Mouse (Mus musculus) neutrophil, adult 5-6 weeks (primary cell): ENCODE data around the gene Dnah14. TPM values are rescaled to one million over a fixed set of nuclear protein-coding genes. Genes with fewer than 3 reads are reported as not detected.
A peak's percentile ranks its signal among the peaks of the same experiment; 100 is the strongest.
"Not testable (repeated sequence)": the region's sequence is repeated elsewhere in the genome, so short reads cannot be mapped to it uniquely, and the experiment has no call there.

Experiments
- ATAC-seq: fragments of 151-379, 151-347 bp; 2 replicates; pipeline ENCODE4 v1.8.0; 2017; ENCODE audit warnings: mild to moderate bottlenecking, moderate TSS enrichment; ENCODE audit not compliant: insufficient number of reproducible peaks, poor library complexity, low FRiP score, severe bottlenecking; ENCODE audit errors: extremely low read depth
- total RNA-seq: library from RNA; stranded (forward); fragments of 200-1000 nt; gene quantifications from 2 replicates; pipeline ENCODE4 v1.2.3, GENCODE M21; 2017

Gene Dnah14
- total RNA-seq, 1 experiment from 2014 or later, result 3.5 TPM

DNA sequence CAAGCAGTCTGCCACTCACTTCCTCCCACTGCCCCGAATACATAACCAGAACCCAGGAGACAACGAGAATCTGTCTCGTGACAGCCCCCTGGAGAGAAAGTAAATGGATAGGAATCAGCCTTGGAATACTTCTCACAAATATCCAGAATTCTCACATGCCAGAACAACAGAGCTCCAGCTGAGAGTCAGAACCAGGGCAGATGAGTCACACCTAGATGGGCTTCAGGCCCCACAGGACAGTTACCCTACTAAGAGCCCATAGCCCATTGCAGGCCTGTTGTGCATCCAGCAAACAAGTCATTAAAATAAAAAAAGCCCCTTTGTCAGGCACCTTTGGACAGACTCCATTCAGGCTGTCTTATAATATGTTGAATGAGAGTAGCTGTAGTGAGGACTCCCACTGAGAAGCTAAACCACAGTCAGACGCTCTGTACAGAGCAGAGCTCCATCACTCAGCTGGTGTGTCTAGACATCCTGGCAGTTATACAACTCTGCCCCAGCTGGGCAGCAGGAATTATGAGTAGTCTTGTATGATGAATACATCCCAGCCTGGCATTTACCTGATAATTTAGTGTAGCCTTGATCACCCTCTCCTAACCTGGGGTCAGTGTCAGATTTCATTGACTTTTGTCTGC is 166.0 kb downstream of the Dnah14 start:
- ATAC-seq, result no peak

DNA sequence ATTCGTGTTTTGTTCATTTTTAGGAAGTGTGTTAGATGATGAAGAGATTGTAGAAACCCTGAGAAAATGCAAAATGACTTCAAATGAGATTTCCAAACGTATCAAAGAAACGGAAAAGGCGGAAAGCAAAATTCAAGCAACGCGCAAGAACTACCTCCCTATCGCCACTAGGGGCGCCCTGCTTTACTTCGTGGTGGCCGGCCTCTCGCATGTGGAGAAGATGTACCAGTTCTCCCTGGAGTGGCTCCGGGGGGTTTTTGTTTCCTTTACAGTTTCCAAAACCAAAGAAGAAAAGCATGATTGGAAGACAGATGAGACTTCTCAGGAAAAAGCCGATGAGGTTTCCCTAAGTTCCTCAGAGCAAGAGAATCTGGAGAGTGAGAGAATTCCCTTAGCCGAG is 193.0 kb downstream of the Dnah14 start:
- no peak for ATAC-seq

DNA sequence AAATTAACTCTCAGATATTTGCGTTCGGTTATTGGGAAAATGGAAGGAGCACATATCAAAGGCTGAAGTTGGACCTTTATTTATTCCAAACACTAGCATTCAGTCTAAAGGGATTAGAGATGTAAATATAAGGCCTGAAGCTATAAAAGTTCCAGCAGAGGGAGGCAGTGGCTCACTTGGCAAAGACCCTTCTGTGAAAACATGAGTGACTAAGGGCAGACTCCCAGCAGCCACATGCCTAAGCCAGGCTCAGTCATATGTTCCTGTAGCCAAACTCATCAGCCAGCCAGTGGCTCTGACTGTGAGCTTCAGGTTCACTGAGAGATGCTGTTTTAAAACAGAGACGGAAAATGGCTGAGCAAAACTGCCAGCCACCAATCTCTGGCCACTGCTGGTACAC is 195.5 kb downstream of the Dnah14 start:
- no peak for ATAC-seq

DNA sequence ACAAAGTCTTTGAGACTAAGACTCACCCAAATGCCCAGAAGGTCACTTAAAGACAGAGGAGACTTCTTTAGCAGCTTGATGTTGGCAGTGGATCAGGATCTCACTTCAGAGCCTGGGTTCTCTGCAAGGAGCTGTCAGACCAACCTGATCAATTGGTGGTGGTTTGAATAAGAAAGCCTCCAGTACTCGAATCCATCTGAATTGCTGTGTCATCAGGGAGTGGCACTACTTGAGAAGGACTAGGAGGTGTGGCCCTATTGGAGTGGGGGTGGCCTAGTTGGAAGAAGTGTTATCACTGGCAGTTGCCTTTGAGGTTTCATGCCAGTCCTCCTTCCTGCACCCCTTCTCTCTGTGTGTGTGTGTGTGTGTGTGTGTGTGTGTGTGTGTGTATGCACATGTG is 200.2 kb downstream of the Dnah14 start:
- no peak for ATAC-seq

DNA sequence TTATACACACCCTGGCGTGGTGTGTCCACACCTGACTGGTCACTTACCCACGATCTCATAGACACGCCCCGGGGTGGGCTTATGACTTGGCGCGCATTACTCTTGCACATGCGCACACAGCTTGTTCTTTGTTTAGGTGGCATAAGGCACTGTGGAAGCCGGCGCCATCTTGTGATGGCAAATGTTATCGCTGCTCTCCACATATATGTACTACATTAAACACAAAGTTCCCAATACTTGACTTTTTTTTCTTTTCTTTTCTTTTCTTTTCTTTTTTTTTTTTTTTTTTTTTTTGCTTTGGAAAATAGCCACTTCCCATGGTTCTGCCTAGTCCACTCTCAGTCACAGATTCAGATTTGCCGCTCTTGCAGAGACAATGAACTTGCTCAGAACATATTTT is 206.2 kb downstream of the Dnah14 start:
- not testable (repeated sequence) for ATAC-seq

DNA sequence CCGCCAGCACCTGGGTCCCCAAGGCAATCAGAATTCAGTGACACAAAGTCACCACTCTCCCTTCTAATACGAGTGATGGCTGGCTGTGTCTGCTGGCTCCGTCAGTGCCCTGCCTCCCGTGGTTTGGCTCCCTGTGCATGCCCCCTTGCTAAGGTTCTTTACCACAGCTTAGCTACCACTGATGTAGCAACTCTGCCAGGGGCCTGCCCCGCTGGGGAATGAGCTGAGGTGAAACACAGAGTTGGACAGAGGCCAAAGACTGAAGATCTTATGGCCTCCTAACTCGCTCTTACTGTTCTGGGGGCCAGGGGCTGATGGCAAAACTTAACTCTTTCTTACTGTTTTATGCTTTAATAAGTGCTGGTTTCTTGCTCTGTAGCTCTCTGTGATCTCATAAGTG is 213.6 kb downstream of the Dnah14 start:
- ATAC-seq, result no peak

DNA sequence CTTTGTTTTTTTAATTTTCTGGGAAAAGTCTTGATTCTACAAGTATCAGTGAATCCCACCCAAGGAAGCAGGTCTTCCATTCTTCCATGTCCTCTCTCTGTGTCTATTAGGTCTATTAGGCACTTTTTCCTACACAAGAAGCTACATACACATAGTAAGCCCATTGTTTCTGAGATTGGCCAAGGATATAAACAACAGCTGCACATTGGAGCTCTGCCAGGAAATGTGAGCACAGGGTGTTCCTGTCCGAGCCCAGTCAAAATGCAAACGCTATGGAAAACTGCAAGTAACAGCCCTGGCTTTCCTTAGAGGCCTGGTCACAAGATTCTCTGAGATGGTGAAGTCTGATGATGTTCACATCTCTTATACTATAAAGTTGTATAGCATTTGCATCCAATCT is 217.2 kb downstream of the Dnah14 start:
- no peak for ATAC-seq

DNA sequence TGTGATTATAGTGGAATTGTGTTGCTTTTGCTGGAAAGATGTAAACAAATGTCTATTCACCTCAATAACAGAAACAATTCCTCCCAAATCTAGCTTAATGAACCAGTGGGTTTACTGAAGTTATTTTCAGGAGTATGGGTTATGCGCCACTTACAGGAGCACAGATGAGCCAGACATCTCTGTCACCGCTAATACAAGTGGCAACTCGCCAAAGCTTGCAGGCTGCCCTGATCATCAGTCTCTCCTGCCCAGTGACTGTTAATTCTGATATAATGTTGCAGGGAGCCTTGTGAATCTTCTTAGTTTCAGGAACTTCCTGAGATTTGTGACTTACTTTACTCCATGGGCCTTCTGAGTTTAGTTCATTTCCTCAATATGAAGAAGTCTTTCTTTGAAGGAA is 223.6 kb downstream of the Dnah14 start:
- no peak for ATAC-seq

DNA sequence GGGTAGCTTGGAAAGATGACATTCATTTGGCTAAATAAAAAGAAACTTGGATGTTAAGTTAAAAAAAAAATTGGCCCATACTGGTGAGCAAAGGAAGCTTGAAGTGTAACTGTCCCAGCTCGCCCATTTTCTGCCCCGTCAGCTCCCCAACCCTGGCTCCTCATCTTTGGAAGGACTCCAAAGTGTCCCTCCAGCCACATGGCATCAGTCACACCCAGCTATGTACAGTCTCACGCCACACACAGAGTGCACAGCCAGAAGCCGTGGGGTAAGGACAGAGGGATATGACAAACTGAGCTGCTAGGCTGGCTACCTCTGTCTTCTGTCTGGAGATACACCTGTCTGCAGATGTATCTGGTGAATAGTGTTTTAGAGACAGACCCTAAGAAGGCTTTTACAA is 224.3 kb downstream of the Dnah14 start:
- no peak for ATAC-seq

DNA sequence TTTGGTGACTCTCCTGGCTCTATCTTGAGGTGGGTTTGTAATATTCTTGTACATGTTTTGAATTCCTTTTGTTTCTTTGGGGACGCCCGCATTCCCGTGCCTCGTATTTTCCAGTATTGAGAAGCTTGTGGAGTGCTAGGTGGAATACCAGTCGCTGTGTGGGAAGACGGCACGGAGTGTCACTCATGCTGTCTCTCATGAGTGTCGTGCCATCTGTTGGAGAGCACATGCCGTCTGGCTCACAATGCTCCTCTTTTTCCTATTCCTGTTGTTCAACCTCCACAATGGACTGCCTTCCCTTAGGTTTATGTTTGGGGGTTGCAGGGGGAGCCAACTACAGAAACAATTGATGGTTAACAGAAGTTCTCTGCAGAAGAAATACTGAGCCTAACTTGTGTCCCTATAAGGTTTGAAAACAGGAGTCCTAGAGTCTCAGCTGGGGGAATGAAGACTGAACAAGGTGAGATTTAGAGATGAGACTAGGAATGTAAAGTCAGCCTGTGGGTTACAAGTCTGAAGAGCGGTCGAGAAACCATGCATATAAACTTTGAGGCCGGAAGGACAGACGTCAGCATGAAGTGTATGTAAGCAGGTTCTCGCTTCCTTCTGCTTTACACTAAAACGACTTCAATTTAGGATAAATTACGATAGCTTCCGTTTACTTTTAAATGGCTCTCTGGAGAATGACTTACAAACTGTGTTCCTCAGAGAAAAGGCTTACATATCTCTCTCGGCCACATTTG is 235.3 kb downstream of the Dnah14 start:
- no peak for ATAC-seq

DNA sequence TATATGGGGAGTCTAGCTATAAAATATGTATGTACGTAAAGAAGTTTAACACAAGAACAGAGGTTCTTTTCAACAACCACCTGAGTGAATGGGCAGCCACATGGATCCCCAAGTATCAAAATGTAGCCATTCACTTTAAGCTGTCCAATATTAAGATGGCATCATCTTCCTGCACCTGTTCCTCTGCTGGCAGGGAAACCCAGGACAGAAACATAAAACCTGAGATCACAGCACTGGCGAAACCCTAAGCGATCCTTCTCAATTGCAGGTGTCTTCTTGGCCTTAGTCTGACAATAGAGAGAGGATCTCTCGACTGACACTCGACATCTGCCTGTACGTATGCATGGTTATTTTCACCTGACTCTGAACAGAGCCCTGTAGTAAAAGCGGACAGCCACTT is 250.4 kb downstream of the Dnah14 start:
- ATAC-seq, result no peak

DNA sequence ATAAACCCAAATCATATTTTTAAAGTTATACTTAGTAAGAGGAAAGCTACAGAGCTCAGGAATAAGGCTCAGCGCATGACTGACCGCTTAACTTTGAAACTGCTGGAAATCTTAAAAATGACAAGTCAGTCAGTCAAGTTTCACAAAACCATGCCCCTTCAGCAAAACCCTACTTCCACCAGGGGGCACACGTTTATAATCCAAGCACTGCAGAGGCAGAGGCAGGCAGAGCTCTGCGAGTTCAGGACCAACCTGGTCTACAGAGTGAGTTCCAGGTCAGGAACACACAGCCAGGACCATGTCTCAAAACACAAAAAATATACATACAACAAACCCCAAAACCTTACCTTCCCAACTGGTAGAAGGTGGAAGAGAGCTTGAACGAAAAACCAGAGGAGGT is 252.0 kb downstream of the Dnah14 start:
- peak; percentile 61; the same call in 1 of the 2 replicates for ATAC-seq

DNA sequence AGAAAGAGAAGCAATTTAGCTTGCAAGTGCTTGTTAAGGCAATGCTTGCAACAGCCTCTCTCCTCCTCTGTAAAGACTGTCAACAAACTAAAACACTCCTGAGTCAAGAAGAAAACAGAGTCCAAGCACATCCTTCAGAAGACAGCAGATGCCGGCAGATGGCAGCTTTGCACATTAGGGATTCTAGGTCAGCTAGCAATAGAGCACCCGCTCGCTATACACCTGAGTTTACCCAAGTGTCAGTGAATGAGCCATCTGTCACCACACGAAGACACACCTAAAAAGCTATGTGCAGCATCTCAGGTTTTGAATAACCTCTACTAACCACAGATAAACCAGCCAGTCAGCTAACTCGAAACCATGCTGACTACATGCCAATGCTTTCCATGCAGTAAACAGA is 256.4 kb downstream of the Dnah14 start:
- ATAC-seq, result no peak

DNA sequence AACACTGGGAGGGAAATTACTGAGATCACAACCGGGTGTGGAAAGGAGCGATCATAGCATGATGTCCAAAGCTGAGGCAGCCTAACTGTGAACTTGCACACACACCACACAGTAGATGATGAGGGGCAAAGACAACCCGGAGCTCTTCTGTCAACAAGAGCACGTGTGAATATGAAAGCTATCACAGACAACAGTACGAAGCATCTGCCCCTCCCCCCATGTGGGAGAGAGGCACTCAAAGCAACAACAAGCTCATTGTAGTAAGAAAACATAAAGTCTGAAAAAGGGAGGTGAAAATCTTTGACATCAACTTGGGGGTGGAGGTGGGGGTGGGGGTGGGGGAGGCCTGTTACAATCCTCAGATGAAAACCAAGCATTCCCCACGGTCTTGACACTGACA is 256.8 kb downstream of the Dnah14 start:
- ATAC-seq, result no peak

DNA sequence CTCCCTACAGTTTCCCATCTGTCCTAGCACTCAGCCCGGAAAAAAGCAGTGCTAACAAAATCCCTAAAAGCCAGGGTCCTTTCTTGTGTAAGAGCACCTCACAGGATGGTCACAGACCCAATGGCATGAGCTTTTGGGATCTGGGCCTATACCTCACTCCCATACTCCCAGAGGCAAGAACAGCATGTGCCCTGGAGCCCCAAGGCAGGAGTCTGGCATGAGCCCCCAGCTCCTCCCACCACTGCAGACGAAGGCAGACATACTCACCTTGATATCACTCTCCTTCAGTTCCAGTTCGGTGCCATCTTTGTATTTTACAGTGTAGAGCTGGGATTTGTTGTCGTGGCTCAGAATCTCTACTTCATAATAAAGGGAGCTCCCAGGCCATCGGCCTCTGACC is 261.8 kb downstream of the Dnah14 start:
- ATAC-seq, result no peak

DNA sequence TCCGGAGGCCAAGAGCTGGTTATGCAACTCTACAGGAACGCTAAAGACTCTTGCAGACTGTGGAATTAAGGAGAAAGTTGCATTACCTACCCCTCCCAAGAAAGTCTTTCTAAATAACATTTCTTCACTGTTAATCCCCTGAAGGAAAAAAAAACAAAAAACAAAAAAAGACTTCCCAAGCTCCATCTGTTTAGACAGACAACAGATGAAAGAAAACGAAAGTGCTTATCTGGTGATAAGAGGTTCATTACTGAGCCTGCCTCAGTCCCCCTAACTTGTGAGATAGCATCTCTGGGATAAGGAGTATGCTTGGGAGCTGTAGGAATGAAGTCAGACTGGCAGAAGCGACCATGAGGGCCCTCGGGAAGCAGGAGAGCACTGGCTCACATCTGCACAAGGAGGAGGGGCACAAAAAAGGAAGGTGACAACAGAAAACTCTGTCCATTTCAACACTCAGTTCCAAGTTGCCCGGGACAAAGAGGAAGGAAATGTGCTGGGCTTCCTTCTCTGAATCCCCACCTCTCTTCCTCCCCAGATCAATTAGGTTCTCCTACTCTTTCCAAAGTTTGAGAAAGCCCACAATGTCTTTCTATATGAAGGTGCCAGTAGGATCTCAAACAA is 263.5 kb downstream of the Dnah14 start:
- no peak for ATAC-seq

DNA sequence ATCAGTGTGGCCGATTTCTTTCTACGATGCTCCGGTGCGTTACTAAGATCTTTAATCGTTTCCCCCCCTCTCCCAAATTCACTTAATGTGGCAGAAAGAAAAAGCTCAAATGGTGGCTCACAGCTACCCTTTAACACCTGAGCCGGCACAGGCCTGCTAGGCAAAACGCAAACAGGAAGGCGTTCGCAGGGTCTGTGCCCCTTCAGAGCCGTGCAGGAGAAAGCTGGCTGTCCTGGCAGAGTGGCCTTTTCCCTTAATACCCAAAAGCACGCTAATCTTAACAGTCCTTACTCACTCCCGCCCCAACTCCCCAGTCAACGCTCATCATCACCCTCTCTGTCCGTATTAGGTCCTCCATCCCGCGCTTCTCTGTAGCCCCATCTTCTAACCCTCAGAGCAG is 265.0 kb downstream of the Dnah14 start:
- no peak for ATAC-seq

DNA sequence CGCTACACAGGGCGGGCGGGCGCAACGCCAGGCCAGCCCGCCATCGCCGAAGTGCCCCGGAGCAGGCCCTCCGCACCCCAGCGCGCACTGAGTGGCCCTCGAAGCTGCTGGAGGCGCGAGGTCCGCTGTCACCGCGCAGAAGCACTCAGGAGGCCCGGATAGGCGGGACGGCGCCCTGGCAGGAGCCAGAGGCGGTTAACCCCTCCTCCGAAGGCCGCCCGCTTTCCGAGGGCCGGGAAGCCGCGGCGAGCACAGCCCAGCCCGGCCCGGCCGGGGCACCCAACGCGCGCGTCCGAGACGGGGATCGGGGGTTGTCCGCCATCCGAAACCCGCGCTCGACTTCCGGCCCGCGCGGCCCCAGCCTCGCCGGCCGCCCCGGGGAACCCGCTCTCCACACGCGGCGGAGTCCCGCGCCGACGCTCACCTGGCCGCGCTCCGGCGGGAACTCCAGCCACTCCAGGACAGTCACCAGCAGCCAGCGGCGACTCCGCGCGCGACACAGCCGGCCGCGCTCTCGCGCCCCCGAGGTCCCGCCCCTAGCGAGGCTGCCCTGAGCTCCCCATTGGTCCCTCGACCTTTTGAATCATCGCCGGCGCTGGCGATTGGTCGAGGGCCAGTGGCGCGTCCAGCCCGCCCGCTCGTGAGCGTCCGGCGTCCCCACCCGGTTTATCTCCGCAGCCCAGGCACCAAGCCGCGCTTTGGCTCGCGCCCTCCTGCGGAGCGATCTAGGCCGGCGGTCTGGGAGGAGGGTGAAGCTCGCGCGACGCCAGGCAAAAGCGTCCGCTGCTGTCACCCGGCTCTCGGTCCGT is 265.7 kb downstream of the Dnah14 start:
- peak; percentile 89 for ATAC-seq

DNA sequence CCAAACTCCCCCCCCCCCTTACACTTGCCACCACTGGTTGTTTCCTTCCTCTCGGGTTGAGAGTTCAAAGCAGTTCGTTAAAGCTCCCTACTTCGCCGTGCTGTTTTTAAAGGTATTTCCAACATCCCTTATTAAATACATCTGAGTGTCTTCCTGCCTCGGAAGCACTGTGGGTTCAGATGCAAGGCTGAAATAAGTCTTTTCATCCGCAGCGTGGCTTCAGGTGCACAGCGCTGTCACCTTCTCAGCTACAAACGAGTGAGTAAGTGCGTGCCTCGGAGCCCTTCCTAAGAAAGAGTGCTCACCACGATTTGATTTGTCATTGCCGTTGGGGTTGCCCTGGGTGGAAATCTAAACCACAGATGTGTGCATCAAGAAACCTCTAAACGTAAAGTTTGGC is 266.4 kb downstream of the Dnah14 start, which contains the start of gene Lbr:
Gene Lbr, minus strand, starts transcription at position 266 of the 400 bp plus-strand sequence.
- ATAC-seq, result no peak; the same call in 1 of the 2 replicates
